Mouse (Mus musculus) layer of hippocampus, adult 9-11 months (tissue): ENCODE measurements around the gene Cntrob.
A peak's percentile ranks its signal among the peaks of the same experiment; 100 is the strongest.

Source experiments
- DNase-seq: peaks from one replicate; pipeline ENCODE4 v3.0.0; 2022

Gene Cntrob

DNA sequence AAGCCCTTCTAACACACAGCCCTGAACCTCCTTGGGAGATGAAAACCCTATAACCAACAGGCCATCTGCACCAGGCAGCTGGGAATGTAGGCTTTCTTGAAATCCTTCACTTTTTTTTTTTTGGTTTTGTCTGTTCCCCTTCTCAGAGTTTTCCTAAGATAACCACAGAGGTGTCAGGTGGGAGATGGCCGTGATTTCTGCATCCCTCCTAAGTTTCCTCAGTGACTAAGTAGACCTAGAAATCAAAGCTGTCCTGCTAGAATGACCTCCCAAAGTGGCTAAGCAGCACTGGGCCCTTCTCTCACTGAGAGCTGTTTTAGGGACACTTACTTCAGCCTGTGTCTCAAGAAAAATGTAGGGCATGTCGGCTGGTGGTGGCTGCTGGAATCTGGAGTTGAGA is 25.8 kb downstream of the Cntrob start:
- no peak for DNase-seq

DNA sequence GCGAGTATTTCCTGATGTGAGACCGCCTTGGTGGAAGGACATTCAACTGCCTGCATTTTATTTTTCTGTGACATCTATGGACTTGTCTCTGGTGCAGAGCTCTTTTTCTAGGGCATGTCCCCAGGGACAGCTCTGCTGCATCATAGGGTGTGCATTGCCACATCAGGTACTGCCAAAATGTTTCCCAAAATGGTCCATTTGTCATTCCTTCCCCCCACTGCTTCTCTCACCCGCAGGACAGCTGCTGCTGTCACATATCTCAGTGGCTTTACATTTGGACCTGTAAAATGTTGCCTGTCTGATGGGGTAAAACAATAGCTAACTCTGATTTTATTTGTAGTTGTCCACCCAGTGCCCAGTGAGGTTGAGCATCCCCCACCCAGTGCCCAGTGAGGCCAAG is 28.3 kb downstream of the Cntrob start:
- no peak for DNase-seq

DNA sequence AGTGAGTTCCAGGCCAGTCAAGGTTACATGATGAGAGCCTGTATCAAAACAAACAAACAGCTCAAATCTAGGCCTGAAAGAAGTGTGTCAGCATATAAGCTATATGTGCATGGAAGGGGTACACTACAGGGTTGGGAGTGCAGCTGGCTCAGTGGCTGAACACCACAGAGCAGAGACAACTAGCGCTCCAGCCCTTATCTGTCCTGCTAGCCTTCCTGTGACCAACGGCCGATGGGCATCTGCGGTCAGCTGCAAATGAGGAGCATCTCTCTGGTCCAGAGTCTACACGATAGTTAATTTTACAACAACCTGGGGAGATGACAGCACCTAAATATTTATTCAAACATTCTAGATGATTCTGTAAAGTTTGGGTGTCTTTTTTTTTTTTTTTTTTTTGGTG is 32.5 kb downstream of the Cntrob start:
- no peak for DNase-seq

DNA sequence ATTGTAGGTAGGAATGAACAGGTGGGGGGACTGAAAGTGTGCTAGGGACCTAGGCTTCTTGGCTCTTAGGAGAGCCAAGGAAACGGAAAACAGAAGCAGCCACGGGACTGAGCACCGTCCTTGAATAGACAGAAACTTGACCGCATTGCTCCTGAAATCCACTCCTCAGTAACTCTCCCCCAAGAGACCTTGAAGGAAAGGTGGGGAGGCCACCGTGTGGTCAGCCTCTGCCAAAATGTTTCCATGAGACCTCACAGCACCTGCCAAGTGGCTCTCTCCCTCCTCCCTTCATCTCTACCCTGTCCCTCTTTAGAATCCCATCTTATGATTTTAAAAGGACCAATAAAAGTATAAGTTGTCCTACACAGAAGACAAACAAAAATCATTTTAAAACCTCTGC is 46.3 kb downstream of the Cntrob start:
- no peak for DNase-seq

DNA sequence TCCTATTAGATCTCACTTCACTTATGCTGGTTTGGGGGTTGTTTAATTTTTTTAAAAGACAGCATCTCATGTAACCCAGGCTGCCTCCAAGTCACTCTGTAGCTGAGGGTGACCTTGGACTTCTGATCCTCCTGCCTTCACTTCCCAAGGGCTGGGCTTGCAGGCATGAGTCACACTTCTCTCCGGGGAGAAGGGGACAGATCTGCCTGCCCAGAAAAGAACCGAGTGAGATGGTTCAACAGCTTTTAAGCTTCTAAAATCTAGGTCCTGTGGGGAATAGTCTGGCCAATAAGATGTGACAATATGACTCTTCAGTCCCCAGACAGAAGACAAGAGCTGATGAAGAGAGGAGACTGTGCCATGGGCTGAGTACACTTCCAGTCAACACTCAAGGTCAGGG is 47.5 kb downstream of the Cntrob start:
- DNase-seq, result no peak

DNA sequence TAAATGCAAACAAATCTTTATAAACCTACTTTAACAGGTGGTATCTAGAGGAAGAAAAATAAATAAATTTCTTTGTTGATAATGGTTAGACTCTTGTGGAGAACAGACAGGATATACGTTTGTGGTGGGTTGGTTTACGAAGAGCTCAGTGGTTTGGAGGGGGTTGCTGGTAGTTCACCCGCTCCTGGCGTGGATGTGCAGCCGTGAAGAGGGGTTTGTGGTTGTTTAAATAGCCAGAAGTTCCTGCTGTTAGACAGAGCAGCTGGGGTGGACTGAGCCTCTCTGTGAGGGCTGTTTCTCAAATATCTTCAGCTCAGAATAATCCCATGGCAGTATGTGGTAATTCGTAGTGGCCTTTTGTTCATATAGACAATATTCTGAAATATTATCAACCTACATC is 47.9 kb downstream of the Cntrob start:
- no peak for DNase-seq

DNA sequence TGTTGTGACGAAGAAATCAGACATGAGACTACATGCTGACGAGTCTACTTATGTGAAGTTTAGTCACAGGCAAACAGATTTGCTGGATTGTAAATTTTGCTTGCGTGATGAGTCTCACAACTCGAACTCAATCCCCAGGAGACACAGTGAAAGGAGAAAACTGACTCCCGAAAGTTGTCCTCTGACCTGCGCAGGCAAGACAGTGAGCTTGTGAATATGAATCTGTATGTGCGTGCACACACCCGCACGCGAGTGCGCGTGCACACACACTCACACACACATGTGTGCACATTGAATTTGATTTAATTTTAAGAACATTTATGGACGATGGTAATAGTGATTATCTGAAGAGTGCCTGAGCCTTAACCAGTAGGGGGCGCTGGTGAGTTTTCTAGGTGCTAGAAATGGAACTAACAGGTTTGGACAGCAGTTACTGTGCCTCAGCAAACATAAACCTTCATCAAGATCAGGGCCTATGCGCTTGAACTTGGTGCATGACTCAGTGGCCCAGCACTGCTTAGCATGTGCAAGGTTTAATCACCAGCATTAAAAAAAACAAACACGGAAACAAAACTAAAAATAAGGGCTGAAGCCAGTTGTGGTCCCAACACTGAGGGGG is 51.3 kb downstream of the Cntrob start:
- peak; percentile 54 for DNase-seq

DNA sequence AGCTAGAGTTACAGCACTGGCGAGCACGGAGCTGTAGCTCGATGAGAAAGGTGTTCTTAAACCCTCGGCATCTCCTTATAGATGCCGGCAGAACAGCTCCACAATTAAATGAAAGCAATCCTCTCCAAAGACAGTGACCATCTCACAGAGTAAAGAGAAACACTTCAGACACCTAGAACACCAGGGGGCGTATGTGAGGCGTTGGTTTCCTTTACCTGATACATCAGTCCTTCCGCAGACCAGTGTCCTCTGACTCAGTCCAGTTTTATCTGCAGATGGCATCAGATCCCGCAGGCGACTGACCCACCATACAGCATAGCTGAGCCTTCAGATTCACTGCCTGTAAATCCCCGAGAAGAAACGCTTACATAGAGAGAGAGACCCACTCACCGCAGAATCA is 54.0 kb downstream of the Cntrob start:
- peak; percentile 49 for DNase-seq

DNA sequence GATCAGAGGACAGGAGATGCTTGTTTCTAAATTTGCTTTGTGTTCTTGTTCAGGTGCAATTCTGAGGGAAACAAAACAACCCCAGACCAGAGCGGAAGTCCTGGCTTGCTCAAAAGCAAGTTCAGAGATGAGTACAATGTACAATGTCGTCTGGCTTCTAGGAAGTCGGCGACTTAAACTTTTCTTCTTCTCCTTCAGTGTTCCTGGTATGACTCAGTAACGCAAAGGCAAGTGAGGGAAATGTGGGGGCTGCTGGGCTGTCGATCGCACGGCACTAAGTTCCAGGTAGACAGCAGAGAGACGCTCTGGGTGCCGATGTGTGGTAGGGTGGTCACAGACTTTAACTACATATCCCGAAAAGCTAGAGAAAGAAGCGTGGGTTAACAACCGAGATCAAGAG is 55.5 kb downstream of the Cntrob start:
- DNase-seq, result no peak

DNA sequence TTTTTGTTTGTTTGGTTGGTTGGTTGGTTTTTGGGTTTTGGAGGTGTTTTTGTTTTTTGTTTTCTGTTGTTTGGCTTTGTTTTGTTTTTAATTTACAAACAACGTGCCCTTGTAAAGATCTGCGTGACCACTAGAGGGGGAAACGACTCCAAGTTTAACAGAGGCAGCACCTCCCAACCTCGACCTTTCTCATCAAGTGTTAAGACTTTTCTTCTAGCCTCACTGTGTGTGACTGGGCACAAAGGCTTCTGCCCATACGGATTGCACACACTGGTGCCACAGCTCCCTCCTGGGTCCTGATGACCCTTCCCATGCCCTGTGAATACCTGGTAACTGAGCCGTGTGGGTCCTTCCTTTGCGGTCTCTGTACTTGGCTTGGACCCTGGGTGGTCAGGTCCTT is 56.2 kb downstream of the Cntrob start:
- no peak for DNase-seq

DNA sequence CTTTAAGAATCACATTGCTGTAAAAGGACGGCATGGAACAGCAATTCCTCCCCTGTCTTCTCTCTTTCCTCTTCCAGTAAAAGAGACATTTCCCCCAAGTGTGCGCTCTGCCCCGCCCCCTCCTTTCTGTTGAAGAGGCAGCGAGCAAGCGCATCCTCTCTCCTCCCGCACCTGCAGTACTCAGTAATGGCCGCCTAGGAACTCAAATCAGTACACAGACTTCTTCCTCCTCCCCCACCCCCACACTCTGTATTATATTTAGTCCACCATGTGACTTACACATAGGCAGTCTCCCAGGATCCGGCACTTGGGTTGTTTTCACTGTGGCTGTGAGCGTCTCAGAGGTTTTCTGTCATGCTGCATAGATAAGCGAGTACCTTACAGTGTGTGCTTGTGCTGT is 57.3 kb downstream of the Cntrob start:
- peak; percentile 90 for DNase-seq

DNA sequence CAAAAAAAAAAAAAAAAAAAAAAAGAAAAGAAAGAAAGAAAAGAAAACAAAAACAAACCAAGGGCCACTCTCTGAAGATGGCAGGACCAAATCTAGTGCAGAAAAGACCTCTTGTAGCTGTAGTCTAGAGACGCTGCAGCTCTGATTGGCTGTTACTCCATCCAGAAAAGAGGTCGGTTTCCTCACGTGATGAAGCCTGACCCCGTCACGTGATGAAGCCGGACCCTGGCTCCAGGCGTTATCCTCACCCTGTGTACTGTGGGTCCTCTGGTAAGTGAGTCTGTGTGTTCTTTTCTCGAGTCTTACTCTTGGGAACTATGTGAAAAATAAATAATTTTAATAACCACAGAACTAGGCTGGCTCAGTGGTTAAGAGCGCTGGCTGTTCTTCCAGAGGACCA is 58.2 kb downstream of the Cntrob start:
- no peak for DNase-seq

DNA sequence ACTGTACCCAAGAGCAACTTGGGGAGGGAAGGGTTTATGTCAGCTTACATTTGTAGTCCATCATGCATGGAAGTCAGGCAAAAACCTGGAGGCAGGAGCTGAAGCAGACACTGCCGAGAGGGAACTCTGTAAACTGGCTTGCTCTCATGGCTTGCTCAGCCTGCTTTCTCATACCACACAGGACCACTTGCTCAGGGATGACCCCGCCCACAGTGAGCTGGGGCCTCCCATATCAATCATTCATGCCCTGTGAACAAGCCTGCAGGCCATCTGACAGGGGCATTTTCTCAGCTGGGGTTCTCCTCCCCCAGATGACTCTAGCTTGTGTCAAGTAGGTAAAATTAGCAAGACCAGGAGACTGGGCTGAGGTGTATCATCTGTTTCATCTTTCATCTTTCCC is 59.3 kb downstream of the Cntrob start:
- DNase-seq, result no peak

DNA sequence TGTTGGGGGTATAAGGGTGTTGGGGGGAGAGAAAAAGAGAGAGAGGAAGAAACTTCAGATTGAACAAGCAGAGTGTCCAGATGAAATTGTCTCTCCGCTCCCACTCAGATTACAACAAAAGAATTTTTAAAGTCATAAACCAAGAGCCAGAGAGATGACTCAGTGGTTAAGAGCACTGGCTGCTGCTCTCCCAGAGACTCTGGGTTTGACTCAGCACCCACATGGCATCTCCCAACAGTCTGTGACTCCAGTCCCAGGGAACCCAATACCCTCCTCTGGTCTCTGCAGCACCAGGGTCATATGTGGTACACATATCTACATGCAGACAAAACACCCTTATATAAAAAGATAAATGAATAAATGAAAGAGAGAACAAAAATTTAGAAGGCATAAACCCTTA is 63.5 kb downstream of the Cntrob start:
- no peak for DNase-seq

DNA sequence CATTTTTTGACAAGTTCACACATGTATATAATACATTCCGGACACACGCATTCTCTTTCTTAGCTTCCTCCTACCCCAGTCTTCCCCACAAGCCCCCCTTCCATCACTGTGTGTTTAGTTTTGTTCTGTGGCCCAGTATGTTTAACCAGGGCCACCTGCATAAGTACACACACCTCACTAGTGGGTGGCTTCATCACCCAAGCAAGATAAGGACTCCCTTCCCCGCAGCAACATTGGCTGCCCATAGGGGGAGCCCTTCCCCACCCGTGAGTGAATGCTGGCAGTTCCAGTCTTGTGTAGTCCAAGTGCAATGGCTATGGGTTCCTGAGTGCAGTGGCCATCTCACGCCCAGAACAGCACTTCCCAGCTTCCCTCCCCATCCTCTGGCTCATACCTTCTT is 65.3 kb downstream of the Cntrob start:
- DNase-seq, result peak; percentile 23

DNA sequence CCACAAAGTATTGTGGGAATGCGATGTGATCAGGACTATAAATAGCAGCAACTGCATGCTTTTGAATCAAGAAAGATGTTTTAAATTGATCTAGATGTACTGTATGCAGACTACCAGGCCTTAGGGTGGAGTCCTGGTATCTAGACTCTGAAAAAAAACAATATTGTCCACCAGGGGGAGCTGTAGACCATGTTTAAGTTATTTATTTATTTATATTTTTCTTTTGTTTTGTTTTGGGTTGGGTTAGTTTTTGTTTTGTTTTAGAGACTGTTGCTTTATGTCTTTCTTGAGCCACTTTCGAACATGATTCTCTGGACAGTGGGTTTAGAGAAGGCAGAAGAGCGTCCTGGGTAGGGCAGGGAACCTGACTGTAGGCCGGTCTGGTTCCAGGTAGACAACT is 65.8 kb downstream of the Cntrob start:
- no peak for DNase-seq

DNA sequence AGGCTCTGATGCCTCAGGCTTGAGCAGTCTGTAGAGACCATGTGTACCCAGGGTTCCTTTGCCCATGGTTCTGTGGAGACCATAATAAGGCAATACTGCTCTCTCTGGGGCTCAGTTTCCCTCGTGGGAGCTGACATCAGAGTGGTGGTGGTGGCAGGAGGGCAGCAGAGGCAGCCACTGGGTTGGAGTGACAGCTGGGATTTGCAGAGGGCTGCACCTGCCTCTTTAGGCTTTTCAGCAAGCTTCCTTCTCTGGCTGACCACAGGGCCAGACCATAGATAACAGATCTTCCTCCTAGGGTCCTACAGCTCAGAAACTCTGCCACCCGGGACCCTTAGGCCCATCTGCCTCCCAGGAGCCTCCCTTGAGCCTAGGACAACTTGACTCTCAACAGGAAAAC is 66.5 kb downstream of the Cntrob start:
- DNase-seq, result no peak

DNA sequence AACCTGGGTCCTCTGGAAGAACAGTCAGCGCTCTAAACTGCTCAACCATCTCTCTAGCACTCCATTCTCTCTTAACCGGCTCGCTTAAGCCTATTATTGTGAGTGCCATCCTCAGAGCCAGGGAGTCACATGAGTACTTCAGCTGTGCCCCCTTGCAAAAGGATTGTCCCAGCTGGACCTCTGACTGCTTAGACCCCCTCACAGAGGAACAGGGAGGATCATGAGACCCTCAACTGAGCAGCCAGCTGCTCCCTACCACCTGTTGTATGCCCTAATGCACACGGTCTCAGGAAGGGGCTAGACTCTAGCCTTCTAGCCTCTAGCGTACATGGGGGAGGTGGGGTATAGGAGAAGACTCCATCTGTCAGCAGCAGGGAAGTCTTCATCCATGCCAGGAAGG is 68.8 kb downstream of the Cntrob start:
- DNase-seq, result no peak

DNA sequence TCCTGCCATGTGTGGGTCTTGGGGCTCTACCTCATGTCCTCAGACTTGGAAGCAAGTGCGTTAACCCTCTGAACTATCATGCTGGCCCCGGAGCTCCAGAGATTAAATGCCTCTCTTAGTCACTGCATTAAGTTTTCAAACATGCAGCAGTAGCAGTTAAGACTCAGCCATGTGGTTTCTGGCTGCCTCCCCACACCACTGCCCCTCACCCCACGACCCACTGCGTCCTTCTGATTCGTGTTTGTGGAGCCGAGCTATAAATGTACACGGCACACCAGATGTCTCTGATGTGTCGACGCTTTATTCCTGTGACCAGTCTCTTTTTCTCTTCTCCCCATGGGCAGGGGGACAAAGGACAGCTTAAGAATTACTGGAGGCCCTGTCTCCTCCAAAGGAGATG is 70.4 kb downstream of the Cntrob start:
- DNase-seq, result no peak

DNA sequence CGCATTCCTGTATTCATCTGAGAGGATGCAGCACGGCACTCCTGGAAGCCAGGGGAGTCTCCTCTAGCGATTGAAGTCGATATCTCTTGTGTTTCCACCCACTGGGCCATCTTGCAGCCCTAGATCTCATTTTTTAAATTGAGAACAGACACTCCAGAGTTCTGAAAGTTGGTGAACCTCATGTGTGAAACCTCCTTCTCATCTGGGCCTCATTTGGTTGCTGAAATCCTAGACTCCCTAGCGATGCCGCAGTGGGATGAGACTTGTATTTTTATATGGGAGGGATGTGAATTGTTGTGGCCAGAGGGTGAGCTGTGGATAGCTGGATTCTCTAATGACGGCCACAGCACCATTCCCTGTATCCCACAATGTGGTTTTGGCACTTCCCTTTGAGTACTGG is 71.6 kb downstream of the Cntrob start:
- DNase-seq, result no peak

DNA sequence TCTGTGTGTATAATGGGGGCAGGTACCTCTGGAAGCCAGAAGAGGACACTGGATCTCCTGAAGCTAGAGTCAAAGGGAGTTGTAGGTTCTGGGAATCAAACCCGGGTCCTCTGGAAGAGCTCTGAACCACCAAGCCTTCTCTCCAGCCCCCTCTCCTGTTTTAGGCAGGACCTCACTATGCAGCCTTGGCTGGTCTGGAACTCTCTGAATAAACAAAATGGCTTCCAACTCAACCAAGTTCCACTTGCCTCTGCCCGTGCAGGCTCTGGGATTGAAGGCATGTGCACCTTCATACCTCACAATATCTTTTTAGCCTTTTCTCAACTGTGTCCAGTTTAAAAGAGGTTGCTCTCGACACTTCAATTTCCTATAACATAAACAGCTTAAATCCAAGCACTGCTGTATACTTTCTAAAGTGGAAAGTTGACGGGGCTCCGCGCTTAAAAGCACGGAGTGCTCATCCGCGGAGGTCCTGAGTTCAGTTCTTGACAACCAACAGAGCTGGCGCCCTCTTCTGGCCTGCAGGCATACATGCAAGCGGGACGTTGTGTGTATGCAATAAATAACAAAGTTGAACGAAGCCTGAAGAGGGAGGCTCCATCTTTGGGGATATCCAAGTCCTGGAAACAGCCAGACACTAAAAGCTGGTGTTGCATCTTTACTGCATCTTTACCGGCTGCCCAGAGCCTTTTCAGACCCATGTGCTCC is 72.3 kb downstream of the Cntrob start:
- DNase-seq, result no peak

DNA sequence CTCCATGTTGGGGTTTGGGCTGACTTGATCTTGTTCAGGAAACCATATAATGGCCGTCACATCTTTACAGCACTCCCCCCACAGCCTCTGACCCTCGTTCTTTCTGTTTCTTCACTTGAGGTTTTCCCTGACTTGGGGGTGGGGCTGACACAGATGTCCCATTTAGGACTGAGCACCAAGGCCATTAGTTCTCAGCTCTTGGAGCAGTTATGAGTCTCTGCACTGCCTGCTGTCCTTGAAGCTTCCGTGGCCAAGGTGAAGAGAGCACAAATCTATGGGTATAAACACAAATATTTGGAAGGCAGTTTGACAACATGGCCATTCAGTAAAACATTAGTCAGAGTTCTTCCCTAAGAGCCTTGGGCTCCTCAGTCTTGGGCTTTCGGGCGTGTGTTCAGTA is 73.5 kb downstream of the Cntrob start:
- DNase-seq, result no peak
